Mouse (Mus musculus) bone marrow macrophage, adult 2 months (primary cell): ENCODE measurements around the gene Eci1.

ENCODE experiments used
- CTCF ChIP-seq: IDR thresholded peaks from 2 replicates; pipeline ENCODE4 v1.5.1; 2012; ENCODE audit warnings: low read depth, mild to moderate bottlenecking, low read length, moderate library complexity
- POLR2A ChIP-seq: IDR thresholded peaks from 2 replicates; pipeline ENCODE4 v1.6.1; 2012; ENCODE audit warnings: mild to moderate bottlenecking, low read depth, low read length, borderline replicate concordance

- TF ChIP-seq POLR2A (no peak), CTCF (no peak)
Measured at GRCm38 (mm10) chr17:24479431-24479830, 53.0 kb downstream of the Eci1 start.
